Mouse (Mus musculus) thymus, adult 2 months (tissue): Measurements from ENCODE around the gene R3hdm4. TPM values are rescaled to one million over a fixed set of nuclear protein-coding genes. Genes with fewer than 3 reads are reported as not detected.

Source experiments
- DNase-seq: peaks from one replicate; pipeline ENCODE4 v3.0.0; 2021
- H3K27ac ChIP-seq: fragments of 200-500 bp; 2 replicates; pipeline ENCODE4 v1.5.1; 2012; ENCODE audit warnings: low read length, control low read depth; ENCODE audit not compliant: control insufficient read depth, insufficient read depth
- H3K27me3 ChIP-seq: fragments of 200-500 bp; 2 replicates; pipeline ENCODE4 v1.6.1; 2012; ENCODE audit warnings: mild to moderate bottlenecking, low read length, moderate library complexity, mixed read lengths; ENCODE audit not compliant: control insufficient read depth, insufficient read depth
- H3K36me3 ChIP-seq: fragments of 200-500 bp; 2 replicates; pipeline ENCODE4 v1.6.1; 2012; ENCODE audit warnings: mild to moderate bottlenecking, low read length, moderate library complexity; ENCODE audit not compliant: control insufficient read depth, insufficient read depth
- H3K4me1 ChIP-seq: fragments of 200-500 bp; replicated peaks from 2 replicates; pipeline ENCODE4 v1.6.1; 2012; ENCODE audit warnings: low read length; ENCODE audit not compliant: control insufficient read depth, insufficient read depth
- H3K4me3 ChIP-seq: fragments of 200-500 bp; 2 replicates; pipeline ENCODE4 v1.5.1; 2012; ENCODE audit warnings: mild to moderate bottlenecking, low read length, control low read depth, moderate library complexity; ENCODE audit not compliant: control insufficient read depth, insufficient read depth
- CTCF ChIP-seq: fragments of 200-500 bp; IDR thresholded peaks from 2 replicates; pipeline ENCODE4 v1.5.1; 2012; ENCODE audit warnings: mild to moderate bottlenecking, control low read depth, low read length, moderate library complexity, borderline replicate concordance; ENCODE audit not compliant: control insufficient read depth, poor library complexity, insufficient read depth; ENCODE audit errors: extremely low read depth
- POLR2A ChIP-seq: fragments of 200-500 bp; IDR thresholded peaks from 2 replicates; pipeline ENCODE4 v1.6.1; 2012; ENCODE audit warnings: mild to moderate bottlenecking, low read length, control low read depth, moderate library complexity; ENCODE audit not compliant: control insufficient read depth, poor library complexity, insufficient read depth; ENCODE audit errors: extremely low read depth
- WGBS: fragments of 180-500 bp; shearing (Covaris S2); methylation state at CpG from one replicate; pipeline ENCODE4 v1.1.7; 2018; 5-methylcytosine and 5-hydroxymethylcytosine counted together
- polyA plus RNA-seq: library from polyadenylated mRNA; depleted of rRNA; stranded (reverse); fragments of >200 nt; gene quantifications from 2 replicates; pipeline ENCODE4 v1.2.3, GENCODE M21; 2012; rRNA removed

R3hdm4 gene
- polyA plus RNA-seq, 1 experiment, result 279 TPM

DNA sequence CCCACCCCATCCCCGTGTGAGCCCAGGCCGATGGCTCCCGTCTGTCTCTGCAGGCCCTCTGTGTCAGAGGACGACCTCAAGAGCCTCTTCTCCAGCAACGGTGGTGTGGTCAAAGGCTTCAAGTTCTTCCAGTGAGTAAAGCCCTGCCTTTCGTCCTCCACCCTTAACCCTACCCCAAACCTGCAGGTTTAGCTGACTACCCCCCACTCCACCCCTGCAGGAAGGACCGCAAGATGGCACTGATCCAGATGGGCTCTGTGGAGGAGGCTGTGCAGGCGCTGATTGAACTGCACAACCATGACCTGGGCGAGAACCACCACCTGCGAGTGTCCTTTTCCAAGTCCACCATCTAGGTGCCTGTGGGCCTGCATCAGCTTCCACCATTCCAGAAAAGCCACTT lies 58.1 kb downstream of the R3hdm4 start:
- Histone ChIP-seq H3K27ac (no peak overlapping the region), H3K4me1 (peaks cover 7% of the 10 kb centered on the region), H3K36me3 (peaks cover 57% of the 10 kb centered on the region), H3K4me3 (no peak overlapping the region), H3K27me3 (no peaks in the 10 kb centered on the region)
- TF ChIP-seq CTCF (no peak), POLR2A (no peak)
- no peak for DNase-seq
- 86% methylated on average over 10 of the region's 10 CpGs for WGBS

DNA sequence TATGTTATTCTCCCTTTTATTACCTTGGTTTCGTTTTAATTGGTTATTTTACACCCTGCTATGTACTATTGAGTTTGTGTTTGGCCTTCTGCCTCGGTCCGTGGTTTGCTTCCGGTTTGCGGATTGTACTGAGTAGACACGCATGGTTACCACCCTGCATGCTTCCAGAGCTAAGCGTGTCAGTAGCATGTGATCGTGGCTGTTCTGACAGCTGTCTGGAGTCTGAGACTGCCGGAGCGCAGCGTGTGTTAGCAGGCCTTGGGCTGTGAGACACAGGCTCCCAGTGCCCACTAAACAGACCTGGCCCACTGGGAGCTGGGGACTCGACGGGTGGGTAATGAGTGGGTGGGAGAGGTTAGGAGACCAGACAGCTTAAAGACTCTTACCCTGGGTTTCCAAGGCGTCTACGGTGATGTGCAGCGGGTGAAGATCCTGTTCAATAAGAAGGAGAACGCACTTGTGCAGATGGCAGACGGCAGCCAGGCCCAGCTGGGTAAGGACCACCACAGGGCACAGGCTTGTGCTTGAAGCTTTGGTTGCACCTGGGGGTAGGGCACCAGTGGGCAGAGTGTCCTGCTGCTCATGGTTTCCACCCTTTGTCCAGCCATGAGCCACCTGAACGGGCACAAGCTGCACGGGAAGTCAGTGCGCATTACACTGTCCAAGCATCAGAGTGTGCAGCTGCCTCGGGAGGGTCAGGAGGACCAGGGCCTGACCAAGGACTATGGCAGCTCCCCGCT lies 58.8 kb downstream of the R3hdm4 start:
- TF ChIP-seq CTCF (no peak), POLR2A (no peak)
- no peaks in the 10 kb centered on the region for H3K27me3 ChIP-seq
- 93% methylated on average over 23 of the region's 23 CpGs for WGBS
- peaks cover 59% of the 10 kb centered on the region for H3K36me3 ChIP-seq
- DNase-seq, result no peak
- H3K4me3 ChIP-seq, result no peak overlapping the region
- H3K27ac ChIP-seq, result no peak overlapping the region
- H3K4me1 ChIP-seq, result peaks cover 15% of the 10 kb centered on the region

DNA sequence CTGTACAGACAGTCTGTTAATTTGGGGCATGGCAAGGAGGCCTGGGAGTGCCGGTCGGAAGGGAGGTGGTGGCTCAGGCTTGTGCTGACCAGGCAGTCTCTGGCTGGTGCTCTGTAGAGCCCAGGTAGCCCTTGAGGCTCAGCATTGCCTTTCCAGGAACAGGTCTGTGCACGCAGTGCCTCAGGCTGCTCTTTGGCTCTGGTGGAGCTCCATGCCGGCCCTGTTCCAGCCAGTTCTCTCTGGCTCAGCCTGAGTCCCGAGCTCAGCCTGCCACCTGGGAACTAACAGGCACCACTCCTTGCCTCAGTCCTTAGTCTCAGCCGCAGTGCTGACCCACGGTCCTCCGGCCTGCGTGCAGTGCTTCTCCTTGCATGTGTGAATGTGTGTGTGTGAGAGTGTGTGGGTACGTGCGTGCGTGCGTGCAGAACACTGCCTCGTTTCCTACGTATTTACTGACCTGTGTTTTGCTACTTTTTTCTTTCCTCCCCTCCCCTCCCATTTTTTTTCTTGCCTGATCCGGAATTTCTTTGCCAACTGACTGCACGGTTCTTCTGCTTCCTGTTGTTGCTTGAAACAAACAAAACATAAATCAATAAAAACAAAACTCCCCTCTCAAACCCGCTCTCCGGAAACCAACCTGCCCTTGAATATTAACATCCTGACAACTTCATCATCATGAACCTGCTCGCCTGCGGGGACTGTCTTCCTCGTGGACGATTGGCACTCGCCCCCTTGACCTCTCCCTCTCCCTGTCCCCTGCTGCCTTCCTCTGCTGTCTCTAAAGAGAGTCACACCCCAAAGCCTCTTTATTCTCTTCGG lies 59.6 kb downstream of the R3hdm4 start:
- no peak for DNase-seq
- Histone ChIP-seq H3K4me1 (peaks cover 22% of the 10 kb centered on the region), H3K36me3 (peaks cover 66% of the 10 kb centered on the region), H3K27ac (no peak overlapping the region), H3K27me3 (no peaks in the 10 kb centered on the region), H3K4me3 (no peak overlapping the region)
- 94% methylated on average over 25 of the region's 25 CpGs for WGBS
- TF ChIP-seq CTCF, result no peak
- TF ChIP-seq POLR2A, result no peak

GRCm38 (mm10) chr10:79860079-79860911 lies 60.7 kb downstream of the R3hdm4 start:
- peaks cover 31% of the 10 kb centered on the region for H3K4me1 ChIP-seq
- no peak for DNase-seq
- H3K27ac ChIP-seq, result no peak overlapping the region
- peaks cover 67% of the 10 kb centered on the region for H3K36me3 ChIP-seq
- H3K4me3 ChIP-seq, result no peak overlapping the region
- H3K27me3 ChIP-seq, result no peaks in the 10 kb centered on the region
- WGBS, result 97% methylated on average over 26 of the region's 26 CpGs
- no peak for TF ChIP-seq CTCF
- TF ChIP-seq POLR2A, result no peak

Other genes with a start within 250 kb of the R3hdm4 start
- 309 and 321 TPM in 2 replicates for gene Cdc34, start 239.0 kb downstream of the R3hdm4 start, polyA plus RNA-seq
- gene Gzmm, start 232.2 kb downstream of the R3hdm4 start, polyA plus RNA-seq, result 0.57 and 1.2 TPM in 2 replicates
- gene Bsg, start 216.7 kb downstream of the R3hdm4 start, polyA plus RNA-seq, result 345 and 396 TPM in 2 replicates
- gene Hcn2, start 204.6 kb downstream of the R3hdm4 start, polyA plus RNA-seq, result 3.1 and 4.7 TPM in 2 replicates
- 104 and 109 TPM in 2 replicates for gene Polrmt, start 174.6 kb downstream of the R3hdm4 start, polyA plus RNA-seq
- not detected in 2 replicates for gene Fgf22, start 166.1 kb downstream of the R3hdm4 start, polyA plus RNA-seq
- gene Rnf126, start 154.3 kb downstream of the R3hdm4 start, polyA plus RNA-seq, result 375 and 472 TPM in 2 replicates
- gene Fstl3, start 143.9 kb downstream of the R3hdm4 start, polyA plus RNA-seq, result 15.9 and 17.1 TPM in 2 replicates
- 23.4 and 30.1 TPM in 2 replicates for gene Prss57, start 130.2 kb downstream of the R3hdm4 start, polyA plus RNA-seq
- 63.7 and 87.8 TPM in 2 replicates for gene Palm, start 127.6 kb downstream of the R3hdm4 start, polyA plus RNA-seq
- gene Misp, start 100.2 kb downstream of the R3hdm4 start, polyA plus RNA-seq, result 6.6 and 6.8 TPM in 2 replicates
- 583 and 703 TPM in 2 replicates for gene Ptbp1, start 66.8 kb downstream of the R3hdm4 start, polyA plus RNA-seq
- gene Prtn3, start 46.7 kb downstream of the R3hdm4 start, polyA plus RNA-seq, result 5.3 and 9.2 TPM in 2 replicates
- 1.1 and 1.9 TPM in 2 replicates for gene Plppr3, start 46.6 kb downstream of the R3hdm4 start, polyA plus RNA-seq
- gene Elane, start 35.0 kb downstream of the R3hdm4 start, polyA plus RNA-seq, result 3.7 and 8.9 TPM in 2 replicates
- 1,248 and 1,398 TPM in 2 replicates for gene Cfd, start 30.4 kb downstream of the R3hdm4 start, polyA plus RNA-seq
- gene Med16, start 12.3 kb downstream of the R3hdm4 start, polyA plus RNA-seq, result 103 and 121 TPM in 2 replicates
- gene Gm26602, start 10.4 kb downstream of the R3hdm4 start, polyA plus RNA-seq, result not detected in 2 replicates
- 5.8 and 7.5 TPM in 2 replicates for gene Kiss1r, start 4.2 kb downstream of the R3hdm4 start, polyA plus RNA-seq
- gene Arid3a, start 5.8 kb upstream of the R3hdm4 start, polyA plus RNA-seq, result 12.5 and 13.5 TPM in 2 replicates
- 68.1 and 74.5 TPM in 2 replicates for gene Wdr18, start 38.9 kb upstream of the R3hdm4 start, polyA plus RNA-seq
- gene Grin3b, start 49.5 kb upstream of the R3hdm4 start, polyA plus RNA-seq, result 0.07 and 0.14 TPM in 2 replicates
- 540 and 566 TPM in 2 replicates for gene Tmem259, start 63.1 kb upstream of the R3hdm4 start, polyA plus RNA-seq
- 239 and 245 TPM in 2 replicates for gene Cnn2, start 67.4 kb upstream of the R3hdm4 start, polyA plus RNA-seq
- gene Abca7, start 75.3 kb upstream of the R3hdm4 start, polyA plus RNA-seq, result 79.5 and 83.5 TPM in 2 replicates
- gene Arhgap45, start 95.4 kb upstream of the R3hdm4 start, polyA plus RNA-seq, result 1,362 and 1,504 TPM in 2 replicates
- 211 and 226 TPM in 2 replicates for gene Polr2e, start 118.6 kb upstream of the R3hdm4 start, polyA plus RNA-seq
- 517 and 598 TPM in 2 replicates for gene Gpx4, start 126.0 kb upstream of the R3hdm4 start, polyA plus RNA-seq
- gene Sbno2, start 184.4 kb upstream of the R3hdm4 start, polyA plus RNA-seq, result 127 and 138 TPM in 2 replicates
- gene Stk11, start 194.6 kb upstream of the R3hdm4 start, polyA plus RNA-seq, result 265 and 270 TPM in 2 replicates
- 1,163 and 1,361 TPM in 2 replicates for gene Atp5d, start 217.4 kb upstream of the R3hdm4 start, polyA plus RNA-seq
- 34.0 and 37.7 TPM in 2 replicates for gene Cbarp, start 219.6 kb upstream of the R3hdm4 start, polyA plus RNA-seq
- gene Midn, start 227.1 kb upstream of the R3hdm4 start, polyA plus RNA-seq, result 342 and 374 TPM in 2 replicates
- gene Cirbp, start 244.8 kb upstream of the R3hdm4 start, polyA plus RNA-seq, result 173 and 193 TPM in 2 replicates